Mouse (Mus musculus) midbrain, postnatal 0 days (tissue): Measurements from ENCODE around the gene Theg. TPM values are rescaled to one million over a fixed set of nuclear protein-coding genes. Genes with fewer than 3 reads are reported as not detected.

Source experiments
- ATAC-seq: fragments of 200-750 bp; cut with Nextera tagmentation; 2 replicates; pipeline ENCODE4 v1.8.0; 2017; ENCODE audit warnings: moderate number of reproducible peaks, mild to moderate bottlenecking, moderate TSS enrichment, moderate library complexity; ENCODE audit not compliant: low FRiP score
- DNase-seq: peaks from one replicate; pipeline ENCODE4 v3.0.0-alpha.2; 2015; ENCODE audit warnings: low spot score
- H3K27ac ChIP-seq: fragments of 300-500 bp; sonication (generic); 2 replicates; pipeline ENCODE4 v1.5.1; 2014; ENCODE audit warnings: low read depth, mild to moderate bottlenecking, low read length, mixed read lengths
- H3K27me3 ChIP-seq: fragments of 300-500 bp; sonication (generic); 2 replicates; pipeline ENCODE4 v1.6.1; 2014; ENCODE audit warnings: low read length, control low read depth, mixed read lengths; ENCODE audit not compliant: insufficient read depth
- H3K36me3 ChIP-seq: fragments of 300-500 bp; sonication (generic); 2 replicates; pipeline ENCODE4 v1.6.1; 2014; ENCODE audit warnings: low read length, control low read depth, mixed read lengths; ENCODE audit not compliant: insufficient read depth
- H3K4me1 ChIP-seq: fragments of 300-500 bp; sonication (generic); 2 replicates; pipeline ENCODE4 v1.6.1; 2014; ENCODE audit warnings: mild to moderate bottlenecking, control low read depth, antibody characterized with exemption, low read length, mixed read lengths; ENCODE audit not compliant: insufficient read depth
- H3K4me2 ChIP-seq: fragments of 300-500 bp; sonication (generic); 2 replicates; pipeline ENCODE4 v1.6.1; 2014; ENCODE audit warnings: low read depth, mild to moderate bottlenecking, low read length, mixed read lengths; ENCODE audit not compliant: poor library complexity, severe bottlenecking
- H3K4me3 ChIP-seq: fragments of 300-500 bp; sonication (generic); 2 replicates; pipeline ENCODE4 v1.5.1; 2014; ENCODE audit warnings: low read depth, mild to moderate bottlenecking, low read length, moderate library complexity
- H3K9ac ChIP-seq: fragments of 300-500 bp; sonication (generic); replicated peaks from 2 replicates; pipeline ENCODE4 v1.6.1; 2014; ENCODE audit warnings: mild to moderate bottlenecking, low read length, moderate library complexity, mixed read lengths; ENCODE audit not compliant: poor library complexity, severe bottlenecking
- H3K9me3 ChIP-seq: fragments of 300-500 bp; sonication (generic); 2 replicates; pipeline ENCODE4 v1.6.1; 2016; ENCODE audit warnings: low read length, control low read depth
- CTCF ChIP-seq: IDR thresholded peaks from 2 replicates; pipeline ENCODE4 v1.5.1; 2016; ENCODE audit warnings: antibody characterized with exemption, mild to moderate bottlenecking
- WGBS: fragments of 180-500 bp; shearing (Covaris S2); extraction: QIAGEN DNeasy Blood & Tissue Kit; methylation state at CpG from one replicate; pipeline ENCODE4 v1.1.7; 2014; 5-methylcytosine and 5-hydroxymethylcytosine counted together
- polyA plus RNA-seq: library from polyadenylated mRNA; unstranded; fragments of >200 nt; fragmentation: Nextera tagmentation; extraction: Ambion mirVana; gene quantifications from 2 replicates; pipeline ENCODE4 v1.2.1, GENCODE M21; 2015
- total RNA-seq: library from RNA; depleted of rRNA; stranded (reverse); fragments of >200 nt; gene quantifications from 2 replicates; pipeline ENCODE4 v1.2.3, GENCODE M21; 2014

The Theg gene
- total and polyA plus RNA-seq, 2 experiments from 2014 or later = not detected

- Histone ChIP-seq H3K4me1 (no peaks in the 10 kb centered on the region), H3K27ac (no peak overlapping the region), H3K36me3 (peaks cover 81% of the 10 kb centered on the region), H3K4me2 (no peak overlapping the region), H3K4me3 (no peak overlapping the region), H3K27me3 (no peaks in the 10 kb centered on the region), H3K9me3 (no peaks in the 10 kb centered on the region), H3K9ac (no peak overlapping the region)
- WGBS = 94% methylated on average over 11 of the region's 11 CpGs
- ATAC-seq (no peak), DNase-seq (no peak)
- no peak for TF ChIP-seq CTCF
Measured at GRCm38 (mm10) chr10:79546483-79546882, 40.6 kb downstream of the Theg start.

- no peaks in the 10 kb centered on the region for H3K4me1 ChIP-seq
- H3K36me3 ChIP-seq = peaks cover 86% of the 10 kb centered on the region
- no peak overlapping the region for H3K9ac ChIP-seq
- no peak overlapping the region for H3K4me3 ChIP-seq
- no peak overlapping the region for H3K4me2 ChIP-seq
- TF ChIP-seq CTCF = no peak
- WGBS = 86% methylated on average over 12 of the region's 12 CpGs
- no peaks in the 10 kb centered on the region for H3K9me3 ChIP-seq
- no peak overlapping the region for H3K27ac ChIP-seq
- DNase-seq = no peak
- no peaks in the 10 kb centered on the region for H3K27me3 ChIP-seq
- ATAC-seq = no peak
Measured at GRCm38 (mm10) chr10:79545891-79546290, 41.2 kb downstream of the Theg start.

DNA sequence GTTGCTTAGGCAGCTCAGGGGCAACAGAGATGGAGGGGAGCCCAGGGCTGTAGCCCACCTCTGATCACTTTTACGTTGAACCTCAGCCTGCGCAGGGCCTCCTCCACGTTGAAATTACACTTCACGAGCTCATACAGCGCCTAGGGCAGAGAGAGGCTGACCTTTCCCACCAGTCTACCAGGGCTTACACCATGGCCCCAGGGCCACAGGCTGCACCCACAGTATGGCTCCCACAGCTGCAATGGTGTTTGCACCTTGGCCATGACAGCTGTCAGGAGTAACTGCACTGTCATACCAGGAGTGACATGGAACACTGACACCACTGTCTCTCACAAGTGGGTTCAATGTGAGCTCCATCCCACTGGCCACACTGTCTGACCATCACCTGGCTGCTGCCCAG is 42.5 kb downstream of the Theg start:
- ATAC-seq (no peak), DNase-seq (no peak)
- H3K9ac ChIP-seq = no peak overlapping the region
- no peaks in the 10 kb centered on the region for H3K9me3 ChIP-seq
- no peaks in the 10 kb centered on the region for H3K4me1 ChIP-seq
- 100% methylated on average over 5 of the region's 5 CpGs for WGBS
- H3K4me2 ChIP-seq = no peak overlapping the region
- peaks cover 92% of the 10 kb centered on the region for H3K36me3 ChIP-seq
- H3K27ac ChIP-seq = no peak overlapping the region
- no peak overlapping the region for H3K4me3 ChIP-seq
- TF ChIP-seq CTCF = no peak
- H3K27me3 ChIP-seq = no peaks in the 10 kb centered on the region

DNA sequence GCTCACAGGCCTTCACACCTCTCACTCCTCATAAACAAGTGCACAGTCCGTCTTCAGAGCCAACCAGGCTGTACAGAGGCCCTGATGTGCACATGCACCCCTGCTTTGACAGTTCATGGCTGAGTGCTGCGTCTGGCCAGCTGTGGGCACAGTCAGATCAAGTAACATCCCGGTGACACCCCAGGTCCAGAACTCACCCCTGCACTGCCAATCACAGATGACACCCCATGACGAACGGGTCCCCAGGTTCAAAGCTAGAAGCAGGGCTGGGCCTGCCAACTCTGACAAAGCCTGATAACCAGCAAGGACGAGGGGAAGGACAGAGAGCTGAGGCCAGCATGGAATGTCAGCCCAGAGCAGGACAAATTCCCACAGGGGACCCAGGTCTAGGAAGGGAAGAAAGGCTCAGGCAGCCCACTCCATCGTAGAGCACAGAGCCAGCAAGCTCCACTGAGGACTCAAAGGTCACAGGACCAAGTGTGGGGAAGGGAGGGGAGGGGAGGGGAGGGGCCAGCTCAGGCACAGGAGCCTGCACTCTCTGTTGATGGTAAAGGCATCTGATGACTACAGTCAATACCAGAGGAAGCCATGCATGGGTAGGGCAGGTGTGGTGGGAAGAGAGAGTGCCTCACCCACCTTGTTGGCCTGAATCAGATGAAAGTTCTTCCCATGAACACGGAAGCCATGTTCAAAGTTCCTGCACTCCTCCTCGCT is 43.1 kb downstream of the Theg start:
- whole genome bisulfite sequencing = 85% methylated on average over 9 of the region's 9 CpGs
- no peak overlapping the region for H3K4me2 ChIP-seq
- no peak overlapping the region for H3K27ac ChIP-seq
- no peak for TF ChIP-seq CTCF
- H3K4me3 ChIP-seq = no peak overlapping the region
- H3K4me1 ChIP-seq = no peaks in the 10 kb centered on the region
- ATAC-seq = no peak
- DNase-seq = no peak
- H3K9ac ChIP-seq = no peak overlapping the region
- H3K27me3 ChIP-seq = no peaks in the 10 kb centered on the region
- peaks cover 89% of the 10 kb centered on the region for H3K36me3 ChIP-seq
- no peaks in the 10 kb centered on the region for H3K9me3 ChIP-seq

GRCm38 (mm10) chr10:79542171-79542570 is 45.0 kb downstream of the Theg start:
- no peak for DNase-seq
- Histone ChIP-seq H3K27ac (no peak overlapping the region), H3K4me2 (no peak overlapping the region), H3K9me3 (no peaks in the 10 kb centered on the region), H3K36me3 (peaks cover 74% of the 10 kb centered on the region), H3K4me1 (no peaks in the 10 kb centered on the region), H3K27me3 (no peaks in the 10 kb centered on the region), H3K9ac (no peak overlapping the region), H3K4me3 (no peak overlapping the region)
- 94% methylated on average over 11 of the region's 11 CpGs for WGBS
- TF ChIP-seq CTCF = no peak
- no peak for ATAC-seq

DNA sequence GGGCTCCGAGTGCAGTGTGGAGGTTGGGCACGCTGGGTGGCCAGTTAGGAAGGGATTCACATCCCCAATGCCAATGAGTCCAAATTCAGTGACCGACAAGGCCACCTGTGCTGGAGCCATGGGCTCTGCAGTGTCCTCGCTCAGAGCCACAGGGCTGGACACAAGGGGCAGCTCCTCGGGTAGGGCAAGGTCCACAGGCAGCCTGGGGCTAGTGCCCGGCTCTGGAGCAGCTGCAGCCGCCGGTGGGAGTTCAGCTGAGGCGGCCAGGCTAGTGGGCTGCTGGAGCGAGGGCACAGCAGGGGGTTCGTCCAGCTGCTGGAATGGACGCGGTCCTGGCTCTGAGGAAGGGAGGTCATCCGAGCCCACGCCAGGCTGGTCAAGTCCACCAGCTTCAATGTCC is 45.6 kb downstream of the Theg start:
- DNase-seq = no peak

More for the DNA sequence above, 45.6 kb downstream of the Theg start:
- ATAC-seq = no peak
- TF ChIP-seq CTCF = no peak
- H3K4me1 ChIP-seq = no peaks in the 10 kb centered on the region
- H3K9ac ChIP-seq = no peak overlapping the region
- H3K4me3 ChIP-seq = no peak overlapping the region
- no peaks in the 10 kb centered on the region for H3K27me3 ChIP-seq
- no peak overlapping the region for H3K27ac ChIP-seq
- WGBS = 63% methylated on average over 15 of the region's 15 CpGs
- H3K9me3 ChIP-seq = no peaks in the 10 kb centered on the region
- peaks cover 68% of the 10 kb centered on the region for H3K36me3 ChIP-seq
- no peak overlapping the region for H3K4me2 ChIP-seq
